Mouse (Mus musculus) midbrain, postnatal 0 days (tissue): ENCODE measurements around the gene Pdxp. TPM values are rescaled to one million over a fixed set of nuclear protein-coding genes. Genes with fewer than 3 reads are reported as not detected.
A peak's percentile ranks its signal among the peaks of the same experiment; 100 is the strongest.
"Not testable (repeated sequence)": the region's sequence is repeated elsewhere in the genome, so short reads cannot be mapped to it uniquely, and the experiment has no call there.

Source experiments
- ATAC-seq: fragments of 200-750 bp; cut with Nextera tagmentation; 2 replicates; pipeline ENCODE4 v1.8.0; 2017; ENCODE audit warnings: moderate number of reproducible peaks, mild to moderate bottlenecking, moderate TSS enrichment, moderate library complexity; ENCODE audit not compliant: low FRiP score
- DNase-seq: peaks from one replicate; pipeline ENCODE4 v3.0.0-alpha.2; 2015; ENCODE audit warnings: low spot score
- H3K27ac ChIP-seq: fragments of 300-500 bp; sonication (generic); 2 replicates; pipeline ENCODE4 v1.5.1; 2014; ENCODE audit warnings: low read depth, mild to moderate bottlenecking, low read length, mixed read lengths
- H3K27me3 ChIP-seq: fragments of 300-500 bp; sonication (generic); 2 replicates; pipeline ENCODE4 v1.6.1; 2014; ENCODE audit warnings: low read length, control low read depth, mixed read lengths; ENCODE audit not compliant: insufficient read depth
- H3K36me3 ChIP-seq: fragments of 300-500 bp; sonication (generic); 2 replicates; pipeline ENCODE4 v1.6.1; 2014; ENCODE audit warnings: low read length, control low read depth, mixed read lengths; ENCODE audit not compliant: insufficient read depth
- H3K4me1 ChIP-seq: fragments of 300-500 bp; sonication (generic); 2 replicates; pipeline ENCODE4 v1.6.1; 2014; ENCODE audit warnings: mild to moderate bottlenecking, control low read depth, antibody characterized with exemption, low read length, mixed read lengths; ENCODE audit not compliant: insufficient read depth
- H3K4me2 ChIP-seq: fragments of 300-500 bp; sonication (generic); 2 replicates; pipeline ENCODE4 v1.6.1; 2014; ENCODE audit warnings: low read depth, mild to moderate bottlenecking, low read length, mixed read lengths; ENCODE audit not compliant: poor library complexity, severe bottlenecking
- H3K4me3 ChIP-seq: fragments of 300-500 bp; sonication (generic); 2 replicates; pipeline ENCODE4 v1.5.1; 2014; ENCODE audit warnings: low read depth, mild to moderate bottlenecking, low read length, moderate library complexity
- H3K9ac ChIP-seq: fragments of 300-500 bp; sonication (generic); replicated peaks from 2 replicates; pipeline ENCODE4 v1.6.1; 2014; ENCODE audit warnings: mild to moderate bottlenecking, low read length, moderate library complexity, mixed read lengths; ENCODE audit not compliant: poor library complexity, severe bottlenecking
- H3K9me3 ChIP-seq: fragments of 300-500 bp; sonication (generic); 2 replicates; pipeline ENCODE4 v1.6.1; 2016; ENCODE audit warnings: low read length, control low read depth
- CTCF ChIP-seq: IDR thresholded peaks from 2 replicates; pipeline ENCODE4 v1.5.1; 2016; ENCODE audit warnings: antibody characterized with exemption, mild to moderate bottlenecking
- WGBS: fragments of 180-500 bp; shearing (Covaris S2); extraction: QIAGEN DNeasy Blood & Tissue Kit; methylation state at CpG from one replicate; pipeline ENCODE4 v1.1.7; 2014; 5-methylcytosine and 5-hydroxymethylcytosine counted together
- polyA plus RNA-seq: library from polyadenylated mRNA; unstranded; fragments of >200 nt; fragmentation: Nextera tagmentation; extraction: Ambion mirVana; gene quantifications from 2 replicates; pipeline ENCODE4 v1.2.1, GENCODE M21; 2015
- total RNA-seq: library from RNA; depleted of rRNA; stranded (reverse); fragments of >200 nt; gene quantifications from 2 replicates; pipeline ENCODE4 v1.2.3, GENCODE M21; 2014

Pdxp gene
- total and polyA plus RNA-seq, 2 experiments from 2014 or later = 181 to 350 TPM

GRCm38 (mm10) chr15:78874989-78875388 lies 38.7 kb upstream of the Pdxp start:
- 78% methylated on average over 8 of the region's 8 CpGs for WGBS
- Histone ChIP-seq H3K27me3 (no peaks in the 10 kb centered on the region), H3K36me3 (peaks cover 6% of the 10 kb centered on the region; the same call in 1 of the 2 replicates), H3K9me3 (no peaks in the 10 kb centered on the region), H3K4me1 (peaks cover 11% of the 10 kb centered on the region), H3K4me2 (no peak overlapping the region), H3K27ac (peak overlapping the region; percentile 99; the same call in 1 of the 2 replicates), H3K4me3 (no peak overlapping the region), H3K9ac (no peak overlapping the region)
- DNase-seq (no peak), ATAC-seq (no peak)
- no peak for TF ChIP-seq CTCF

GRCm38 (mm10) chr15:78875537-78875936 lies 38.2 kb upstream of the Pdxp start:
- no peak for TF ChIP-seq CTCF
- Histone ChIP-seq H3K27me3 (no peaks in the 10 kb centered on the region), H3K4me3 (peak overlapping the region; percentile 64), H3K9ac (peak overlapping the region; percentile 91; the same call in 1 of the 2 replicates), H3K27ac (peak overlapping the region; percentile 99), H3K4me2 (peak overlapping the region; percentile 84), H3K4me1 (peaks cover 11% of the 10 kb centered on the region), H3K36me3 (peaks cover 9% of the 10 kb centered on the region; the same call in 1 of the 2 replicates), H3K9me3 (no peaks in the 10 kb centered on the region)
- no peak for ATAC-seq
- 81% methylated on average over 5 of the region's 5 CpGs for WGBS
- DNase-seq = no peak

DNA sequence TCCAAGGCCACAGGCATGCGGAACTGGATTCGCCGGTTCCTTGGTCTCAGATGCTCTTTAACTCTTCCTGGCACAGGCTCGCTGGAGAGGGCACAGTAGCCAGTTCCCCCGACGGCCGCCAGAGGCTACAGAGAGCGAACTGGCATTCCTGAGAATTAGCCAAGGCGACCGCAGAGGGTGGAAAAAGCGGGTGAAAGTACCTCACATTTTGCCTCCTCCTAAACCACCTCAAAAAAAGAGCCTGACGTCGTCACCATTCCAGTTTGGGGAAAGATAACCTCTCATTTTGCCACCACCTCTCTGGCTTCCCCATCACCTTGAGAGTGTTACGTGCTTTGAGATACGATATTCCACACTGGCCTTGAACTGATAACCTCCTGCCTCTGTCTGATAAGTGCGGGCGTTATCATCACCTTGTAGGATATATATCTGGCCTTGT lies 37.4 kb upstream of the Pdxp start:
- peak; percentile 84 for TF ChIP-seq CTCF
- ATAC-seq (peak; percentile 50), DNase-seq (peak; percentile 93)

DNA sequence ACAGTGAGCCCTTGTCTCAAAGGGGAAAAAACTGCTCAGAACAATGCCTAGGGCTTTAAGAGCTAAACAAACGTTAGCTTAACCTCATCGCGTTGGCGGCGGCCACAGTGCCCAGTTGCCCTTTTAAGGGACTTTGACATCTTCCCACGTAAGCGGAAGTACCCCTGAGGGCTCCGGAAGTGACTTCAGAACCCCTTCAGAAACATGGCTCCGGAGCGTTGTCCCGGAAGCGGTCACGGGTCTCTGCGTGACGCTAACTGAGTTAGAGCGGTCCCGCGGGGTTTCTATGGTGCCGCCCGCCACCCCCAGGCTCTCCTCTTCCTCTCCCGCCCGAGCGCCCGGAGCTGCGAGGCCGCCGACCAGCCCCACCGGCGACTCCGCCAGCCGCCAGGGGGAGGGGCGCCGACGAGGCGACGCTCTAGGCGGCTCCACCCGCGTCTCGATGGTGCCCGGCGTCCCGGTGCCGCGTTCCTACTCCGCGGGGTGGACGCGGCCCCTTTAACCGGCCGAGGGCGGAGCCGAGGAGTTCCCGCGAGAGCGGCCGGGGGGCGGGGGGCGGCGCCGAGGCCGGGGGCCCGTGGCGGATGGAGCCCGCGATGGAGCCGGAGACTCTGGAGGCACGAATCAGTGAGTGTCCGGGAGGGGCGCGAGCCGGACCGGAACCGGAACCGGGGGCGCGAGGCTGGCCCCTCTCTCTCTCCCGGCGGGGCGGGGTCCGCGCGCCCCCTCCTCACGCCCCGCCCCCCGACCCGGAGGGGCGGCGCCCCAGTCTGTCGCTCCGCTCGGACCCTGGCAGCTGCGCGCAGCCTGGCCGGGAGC lies 36.5 kb upstream of the Pdxp start, which contains the start of gene Gga1:
TSS of gene Gga1 (plus strand) at position 200 of the 819 bp plus-strand sequence.
- Histone ChIP-seq H3K9ac (peak within 1 kb of the TSS; percentile 91), H3K9me3 (no peaks in the 10 kb centered on the region), H3K4me3 (peak within 1 kb of the TSS; percentile 64), H3K4me1 (peaks cover 11% of the 10 kb centered on the region), H3K4me2 (peak within 1 kb of the TSS; percentile 84), H3K27ac (peak within 1 kb of the TSS; percentile 99), H3K27me3 (no peaks in the 10 kb centered on the region), H3K36me3 (peaks cover 19% of the 10 kb centered on the region)
- WGBS = 1% methylated on average over 61 of the region's 95 CpGs
- ATAC-seq = peak; percentile 90
- DNase-seq = peak; percentile 99
- peak; percentile 38 for TF ChIP-seq CTCF

More for the DNA sequence above, 37.4 kb upstream of the Pdxp start:
- Histone ChIP-seq H3K4me1 (peaks cover 11% of the 10 kb centered on the region), H3K36me3 (peaks cover 13% of the 10 kb centered on the region; the same call in 1 of the 2 replicates), H3K9me3 (no peaks in the 10 kb centered on the region), H3K9ac (peak overlapping the region; percentile 91), H3K27me3 (no peaks in the 10 kb centered on the region), H3K27ac (peak overlapping the region; percentile 99), H3K4me3 (peak overlapping the region; percentile 64), H3K4me2 (peak overlapping the region; percentile 84)
- 4% methylated on average over 17 of the region's 17 CpGs for WGBS

DNA sequence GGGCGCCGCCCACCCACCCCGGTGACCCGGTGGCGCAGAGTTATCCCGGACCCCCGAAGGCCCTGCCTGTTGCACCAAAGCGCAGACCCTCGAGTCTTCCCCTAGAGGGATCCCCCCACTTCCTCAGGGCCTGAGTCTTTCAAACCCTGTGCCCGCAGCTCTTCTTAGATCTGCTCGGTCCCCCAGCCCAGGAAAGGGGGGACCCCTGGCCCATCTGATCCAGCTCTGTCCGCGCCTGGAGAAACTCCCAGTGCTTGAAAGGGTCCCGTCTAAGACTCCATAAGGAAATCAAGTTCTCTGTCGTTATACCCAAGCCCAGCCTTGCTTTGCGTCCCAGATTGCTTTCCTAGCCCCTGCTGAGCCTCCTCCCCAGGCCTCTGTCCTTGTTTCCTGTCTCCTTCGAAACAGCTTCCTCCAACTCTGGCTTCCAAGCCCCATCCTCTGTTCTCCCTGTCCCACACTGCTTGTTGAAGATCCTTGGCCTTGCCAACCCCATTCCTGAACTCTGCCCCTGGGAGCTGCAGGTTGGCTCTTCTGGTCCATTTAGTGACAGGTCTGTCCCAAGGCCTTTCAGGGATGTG lies 35.8 kb upstream of the Pdxp start:
- H3K4me1 ChIP-seq = peaks cover 11% of the 10 kb centered on the region
- 1% methylated on average over 12 of the region's 17 CpGs for WGBS
- peak overlapping the region; percentile 91 for H3K9ac ChIP-seq
- H3K4me3 ChIP-seq = peak overlapping the region; percentile 64
- peak overlapping the region; percentile 99 for H3K27ac ChIP-seq
- TF ChIP-seq CTCF = peak; percentile 12; the same call in 1 of the 2 replicates
- ATAC-seq (no peak; the same call in 1 of the 2 replicates), DNase-seq (no peak)
- H3K36me3 ChIP-seq = peaks cover 21% of the 10 kb centered on the region
- H3K27me3 ChIP-seq = no peaks in the 10 kb centered on the region
- peak overlapping the region; percentile 84 for H3K4me2 ChIP-seq
- H3K9me3 ChIP-seq = no peaks in the 10 kb centered on the region

DNA sequence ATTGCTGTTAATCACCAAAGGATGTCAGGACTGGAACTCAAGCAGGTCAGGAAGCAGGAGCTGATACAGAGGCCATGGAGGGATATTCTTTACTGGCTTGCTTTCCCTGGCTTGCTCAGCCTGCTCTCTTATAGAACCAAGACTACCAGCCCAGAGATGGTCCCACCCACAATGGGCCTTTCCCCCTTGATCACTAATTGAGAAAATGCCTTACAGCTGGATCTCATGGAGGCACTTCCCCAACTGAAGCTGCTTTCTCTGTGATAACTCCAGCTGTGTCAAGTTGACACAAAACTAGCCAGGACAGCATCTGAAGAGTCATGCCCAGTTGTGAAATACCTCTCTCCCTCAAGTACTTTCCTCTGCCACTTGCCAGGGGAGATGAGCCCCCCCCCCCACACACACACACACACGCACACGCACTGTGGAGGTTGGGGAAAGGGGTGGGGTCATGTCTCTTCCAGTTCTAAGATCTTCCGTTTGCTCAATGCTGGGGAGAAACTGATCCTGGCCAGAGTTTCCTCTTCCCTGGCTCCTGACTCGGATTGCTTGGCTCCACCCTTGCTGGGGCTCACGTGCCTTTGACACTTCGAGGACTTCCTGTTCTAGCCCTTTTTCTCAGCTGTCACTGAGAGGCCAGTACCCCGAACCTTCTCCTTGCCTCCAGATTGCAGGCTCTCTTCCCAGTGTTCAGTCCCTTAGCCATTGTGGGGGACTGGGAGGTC lies 34.8 kb upstream of the Pdxp start:
- 72% methylated on average over 7 of the region's 7 CpGs for WGBS
- H3K4me1 ChIP-seq = peaks cover 11% of the 10 kb centered on the region
- not testable (repeated sequence) for H3K9me3 ChIP-seq, H3K9ac ChIP-seq, H3K4me3 ChIP-seq, H3K4me2 ChIP-seq, DNase-seq, ATAC-seq, H3K27me3 ChIP-seq
- H3K27ac ChIP-seq = 0 out of 2 replicates have a peak overlapping the region, but pooled peaks have one; percentile 1
- H3K36me3 ChIP-seq = peaks cover 31% of the 10 kb centered on the region
